Mouse (Mus musculus): ENCODE measurements around the gene Zcchc18. TPM values are rescaled to one million over a fixed set of nuclear protein-coding genes. Genes with fewer than 3 reads are reported as not detected.

The Zcchc18 gene
- polyA plus RNA-seq, 1 experiment, result 239 TPM

DNA sequence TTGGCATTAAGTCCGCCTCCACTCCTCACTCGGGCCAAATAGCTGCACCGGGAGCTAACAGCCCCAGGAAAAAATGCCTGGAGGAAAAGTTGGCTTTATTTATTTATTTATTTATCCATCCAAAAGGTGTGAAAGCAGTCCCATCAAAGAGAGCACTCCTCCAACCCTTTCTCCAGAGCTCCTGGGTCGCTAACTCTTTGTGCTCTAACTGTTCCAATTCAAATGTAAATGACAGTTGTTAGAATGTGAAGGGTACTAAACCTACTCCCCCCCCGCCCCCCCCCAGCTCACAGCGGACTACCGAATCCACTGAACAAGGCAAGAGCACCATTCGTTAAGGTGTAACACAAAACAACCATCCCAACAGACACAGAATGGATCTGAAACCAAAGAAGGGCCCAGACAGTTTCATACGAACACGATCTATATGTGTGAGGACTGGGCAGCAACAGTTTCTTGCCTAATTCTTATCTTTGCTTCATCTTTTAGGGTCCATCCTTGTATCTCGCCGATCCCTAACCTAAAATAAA, 44.6 kb downstream of the Zcchc18 start:
- TF ChIP-seq CTCF (IDR thresholded peaks at IDR 0.05; ENCODE audit: extremely low read depth, insufficient read depth, low read length), result no peak
- no peak for TF ChIP-seq POLR2A (IDR thresholded peaks at IDR 0.05; ENCODE audit: extremely low read depth, insufficient read depth, low read length)
- Histone ChIP-seq H3K27ac (ENCODE audit: insufficient read depth, low read length) (0 out of 2 replicates have a peak overlapping the region, but pooled peaks have one; percentile 96), H3K4me3 (ENCODE audit: insufficient read depth, low read length) (peak overlapping the region; percentile 83), H3K4me1 (ENCODE audit: control insufficient read depth, insufficient read depth, low read length) (no peaks in the 10 kb centered on the region; the same call in 1 of the 2 replicates)

GRCm38 (mm10) chrX:137038000-137038483, 45.1 kb downstream of the Zcchc18 start, which contains the start of gene Slc25a53:
Slc25a53 (minus strand) TSS chrX:137038302.
- no peak for TF ChIP-seq POLR2A (IDR thresholded peaks at IDR 0.05; ENCODE audit: extremely low read depth, insufficient read depth, low read length)
- TF ChIP-seq CTCF (IDR thresholded peaks at IDR 0.05; ENCODE audit: extremely low read depth, insufficient read depth, low read length), result no peak
- Histone ChIP-seq H3K4me3 (ENCODE audit: insufficient read depth, low read length) (peak within 1 kb of the TSS; percentile 83), H3K27ac (ENCODE audit: insufficient read depth, low read length) (peak within 1 kb of the TSS; percentile 96), H3K4me1 (ENCODE audit: control insufficient read depth, insufficient read depth, low read length) (no peaks in the 10 kb centered on the region; the same call in 1 of the 2 replicates)

DNA sequence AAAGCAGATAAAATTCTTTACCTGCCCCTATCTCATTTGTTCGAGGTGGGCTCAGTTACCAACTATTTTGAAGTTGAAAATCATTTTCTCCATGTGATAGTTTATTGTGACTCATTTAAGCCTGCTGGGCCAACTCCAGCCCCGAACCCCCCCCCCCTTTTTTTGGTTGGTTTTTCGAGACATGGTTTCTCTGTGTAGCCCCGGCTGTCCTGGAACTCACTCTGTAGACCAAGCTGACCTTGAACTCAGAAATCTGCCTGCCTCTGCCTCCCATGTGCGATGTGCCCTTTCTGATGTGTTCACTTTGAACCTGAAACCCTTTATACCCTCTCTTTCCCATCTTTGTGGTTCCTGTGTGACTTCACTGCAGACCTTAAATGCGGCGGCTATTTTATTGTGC, 45.5 kb downstream of the Zcchc18 start:
- Histone ChIP-seq H3K4me3 (ENCODE audit: insufficient read depth, low read length) (peak overlapping the region; percentile 83), H3K27ac (ENCODE audit: insufficient read depth, low read length) (0 out of 2 replicates have a peak overlapping the region, but pooled peaks have one; percentile 96), H3K4me1 (ENCODE audit: control insufficient read depth, insufficient read depth, low read length) (no peaks in the 10 kb centered on the region; the same call in 1 of the 2 replicates)
- no peak for TF ChIP-seq CTCF (IDR thresholded peaks at IDR 0.05; ENCODE audit: extremely low read depth, insufficient read depth, low read length)

Other genes with a start within 250 kb of the Zcchc18 start
- 242 and 259 TPM in 2 replicates for gene Morf4l2, start 249.5 kb upstream of the Zcchc18 start, polyA plus RNA-seq (2012; rRNA removed)
- 0.08 and 0.19 TPM in 2 replicates for gene Glra4, start 213.0 kb upstream of the Zcchc18 start, polyA plus RNA-seq (2012; rRNA removed)
- 1,304 and 1,728 TPM in 2 replicates for gene Plp1, start 170.5 kb upstream of the Zcchc18 start, polyA plus RNA-seq (2012; rRNA removed)
- gene Rab9b, start 124.4 kb upstream of the Zcchc18 start, polyA plus RNA-seq (2012; rRNA removed), result 9.1 and 10.0 TPM in 2 replicates
- gene H2bfm, start 65.8 kb upstream of the Zcchc18 start, polyA plus RNA-seq (2012; rRNA removed), result not detected in 2 replicates
- 15.6 and 20.8 TPM in 2 replicates for gene Tmsb15b2, start 17.7 kb upstream of the Zcchc18 start, polyA plus RNA-seq (2012; rRNA removed)
- 6.3 and 6.8 TPM in 2 replicates for gene Tmsb15l, start 16.3 kb upstream of the Zcchc18 start, polyA plus RNA-seq (2012; rRNA removed)
- 11.1 and 12.1 TPM in 2 replicates for gene Tmsb15b1, start 16.3 kb upstream of the Zcchc18 start, polyA plus RNA-seq (2012; rRNA removed)
- 20.7 and 21.0 TPM in 2 replicates for gene Slc25a53, start 45.1 kb downstream of the Zcchc18 start, polyA plus RNA-seq (2012; rRNA removed)
- gene Fam199x, start 56.4 kb downstream of the Zcchc18 start, polyA plus RNA-seq (2012; rRNA removed), result 3.0 and 3.1 TPM in 2 replicates
- gene Esx1, start 128.9 kb downstream of the Zcchc18 start, polyA plus RNA-seq (2012; rRNA removed), result not detected in 2 replicates